Mouse (Mus musculus) CH12.LX (cell line): ENCODE data around the gene Rad54l2. TPM values are rescaled to one million over a fixed set of nuclear protein-coding genes. Genes with fewer than 3 reads are reported as not detected.
A peak's percentile ranks its signal among the peaks of the same experiment; 100 is the strongest.

Source experiments
- DNase-seq: peaks from one replicate; pipeline ENCODE4 v3.0.0-alpha.2; 2013; ENCODE audit errors: extremely low read depth
- H3K27ac ChIP-seq: 2 replicates; pipeline ENCODE4 v1.5.1; 2012; ENCODE audit warnings: low read depth, mild to moderate bottlenecking, control low read depth, moderate library complexity; ENCODE audit not compliant: insufficient read depth
- H3K27me3 ChIP-seq: replicated peaks from 2 replicates; pipeline ENCODE3; 2012; ENCODE audit warnings: inconsistent platforms
- H3K36me3 ChIP-seq, 2 experiments: replicated peaks in 1 of 2; 2 replicates each; pipeline versions ENCODE3 to v1.6.1; 2012; ENCODE audit warnings: inconsistent platforms in 1 of 2, low read length in 1 of 2, mild to moderate bottlenecking in 1 of 2, mixed read lengths in 1 of 2, moderate library complexity in 1 of 2; ENCODE audit not compliant: control insufficient read depth in 1 of 2, insufficient read depth in 1 of 2
- H3K4me1 ChIP-seq, 2 experiments: 2 replicates each; pipeline ENCODE4 v1.6.1; 2012; ENCODE audit warnings: inconsistent platforms in 1 of 2, moderate library complexity in 1 of 2; ENCODE audit not compliant: insufficient read depth in 2 of 2, control insufficient read depth in 1 of 2
- H3K4me2 ChIP-seq: 2 replicates; pipeline ENCODE4 v1.6.1; 2012; ENCODE audit warnings: low read depth, mild to moderate bottlenecking, control low read depth; ENCODE audit not compliant: poor library complexity, insufficient read depth, severe bottlenecking
- H3K4me3 ChIP-seq, 3 experiments: fragments of 150-350 bp in 1 of 3; sonication (generic) in 1 of 3; replicated peaks in 1 of 3; 2 replicates each; pipeline versions ENCODE3 to v1.5.1; 2011 to 2012; ENCODE audit warnings: low read depth in 2 of 3, low read length in 2 of 3, mild to moderate bottlenecking in 2 of 3, moderate library complexity in 2 of 3, control low read depth in 1 of 3, improper control_type of control experiment in 1 of 3, inconsistent platforms in 1 of 3, mixed read lengths in 1 of 3; ENCODE audit not compliant: poor library complexity in 1 of 3
- H3K79me2 ChIP-seq: replicated peaks from 2 replicates; pipeline ENCODE4 v1.6.1; 2012; ENCODE audit warnings: mild to moderate bottlenecking, moderate library complexity; ENCODE audit not compliant: control insufficient read depth, poor library complexity, insufficient read depth, severe bottlenecking; ENCODE audit errors: extremely low read depth
- H3K9ac ChIP-seq: 2 replicates; pipeline ENCODE4 v1.6.1; 2012; ENCODE audit warnings: low read depth, mild to moderate bottlenecking, control low read depth, moderate library complexity; ENCODE audit not compliant: insufficient read depth
- H3K9me3 ChIP-seq: replicated peaks from 2 replicates; pipeline ENCODE3; 2012; ENCODE audit warnings: low read length, inconsistent platforms, mixed read lengths
- BHLHE40 ChIP-seq: IDR thresholded peaks from 2 replicates; pipeline ENCODE4 v1.6.1; 2011; ENCODE audit warnings: mild to moderate bottlenecking, low read depth, low read length, improper control_type of control experiment
- CHD2 ChIP-seq: IDR thresholded peaks from 2 replicates; pipeline ENCODE4 v1.6.1; 2011; ENCODE audit warnings: low read length, improper control_type of control experiment
- CTCF ChIP-seq, 2 experiments: IDR thresholded peaks in 1 of 2; conservative IDR thresholded peaks in 1 of 2; 2 replicates each; pipeline ENCODE4 v1.5.1; 2011 to 2012; ENCODE audit warnings: low read depth in 2 of 2, low read length in 2 of 2, improper control_type of control experiment in 1 of 2, inconsistent platforms in 1 of 2, mild to moderate bottlenecking in 1 of 2, moderate library complexity in 1 of 2
- ELF1 ChIP-seq: IDR thresholded peaks from 2 replicates; pipeline ENCODE4 v1.6.1; 2014; ENCODE audit warnings: low read depth, mild to moderate bottlenecking, inconsistent platforms, low read length, improper control_type of control experiment
- EP300 ChIP-seq: IDR thresholded peaks from 2 replicates; pipeline ENCODE4 v1.6.1; 2011; ENCODE audit warnings: low read length, improper control_type of control experiment
- ETS1 ChIP-seq: conservative IDR thresholded peaks from 2 replicates; pipeline ENCODE4 v1.6.1; 2012; ENCODE audit warnings: low read depth, mild to moderate bottlenecking, inconsistent platforms, low read length, improper control_type of control experiment, moderate library complexity
- IRF4 ChIP-seq: IDR thresholded peaks from 2 replicates; pipeline ENCODE4 v1.6.1; 2014; ENCODE audit warnings: low read depth, mild to moderate bottlenecking, inconsistent platforms, low read length, improper control_type of control experiment
- JUN ChIP-seq: IDR thresholded peaks from 2 replicates; pipeline ENCODE4 v1.6.1; 2011; ENCODE audit warnings: low read depth, mild to moderate bottlenecking, low read length, improper control_type of control experiment, moderate library complexity; ENCODE audit not compliant: insufficient read depth
- JUND ChIP-seq: conservative IDR thresholded peaks from 2 replicates; pipeline ENCODE4 v1.6.1; 2011; ENCODE audit warnings: low read depth, low read length, improper control_type of control experiment
- KAT2A ChIP-seq: IDR thresholded peaks from 2 replicates; pipeline ENCODE4 v1.6.1; 2012; ENCODE audit warnings: low read length, improper control_type of control experiment, inconsistent platforms; ENCODE audit not compliant: insufficient replicate concordance
- MEF2A ChIP-seq: IDR thresholded peaks from 2 replicates; pipeline ENCODE4 v1.6.1; 2014; ENCODE audit warnings: low read depth, mild to moderate bottlenecking, inconsistent platforms, low read length, improper control_type of control experiment, borderline replicate concordance
- POLR2A ChIP-seq: IDR thresholded peaks from 2 replicates; pipeline ENCODE4 v1.6.1; 2011; ENCODE audit warnings: low read depth, mild to moderate bottlenecking, improper control_type of control experiment, low read length
- RAD21 ChIP-seq: IDR thresholded peaks from 2 replicates; pipeline ENCODE4 v1.6.1; 2011; ENCODE audit warnings: low read depth, mild to moderate bottlenecking, low read length, improper control_type of control experiment, moderate library complexity
- TCF12 ChIP-seq: IDR thresholded peaks from 2 replicates; pipeline ENCODE4 v1.6.1; 2014; ENCODE audit warnings: low read depth, mild to moderate bottlenecking, inconsistent platforms, low read length, improper control_type of control experiment
- ZMIZ1 ChIP-seq: IDR thresholded peaks from 2 replicates; pipeline ENCODE4 v1.6.1; 2012; ENCODE audit warnings: low read depth, mild to moderate bottlenecking, inconsistent platforms, low read length, improper control_type of control experiment
- dilution Hi-C: fragments of 300-500 bp; cut with MboI; formaldehyde crosslinking; loops from 2 replicates; pipeline ENCODE4 v1.14.3; 2020; ENCODE audit warnings: low sequenced_read_pairs; ENCODE audit not compliant: extremely low pct_unique_long_range_greater_than_20kb, extremely low pct_ligation_motif_present
- in situ Hi-C: fragments of 300-500 bp; cut with MboI; formaldehyde crosslinking; loops from 3 replicates; pipeline ENCODE4 v1.14.3; 2019; ENCODE audit warnings: low sequenced_read_pairs, low pct_ligation_motif_present, low pct_unique_long_range_greater_than_20kb, mixed read lengths
- polyA plus RNA-seq: library from polyadenylated mRNA; unstranded; fragments of >175 nt; gene quantifications from 2 replicates; pipeline ENCODE4 v1.2.1, GENCODE M21; 2012; ENCODE audit warnings: low read depth; ENCODE audit not compliant: insufficient read length
- total RNA-seq, 2 experiments: library from RNA; depleted of rRNA; stranded (reverse); fragments of 300-350 nt in 1 of 2; fragments of >200 nt in 1 of 2; gene quantifications; 2 replicates each; pipeline ENCODE4 v1.2.3; 2012 to 2014

Rad54l2 gene
- total and polyA plus RNA-seq, 3 experiments, result 7.2 to 16.5 (median 11.6) TPM

GRCm38 (mm10) chr9:106780086-106780485 is 8.9 kb downstream of the Rad54l2 start:
- no peak overlapping the region for H3K4me2 ChIP-seq
- dilution Hi-C loops, result loop anchor here (25.0 kb wide), 1 partner anchor 93 kb away; the partner anchor contains the start of gene Tex264

GRCm38 (mm10) chr9:106778319-106778718 is 10.7 kb downstream of the Rad54l2 start:
- Histone ChIP-seq H3K4me1 (peaks cover 7 to 45% of the 10 kb centered on the region in 2 experiments; a peak in 3 of 4 replicates), H3K9ac (no peak overlapping the region), H3K9me3 (no peaks in the 10 kb centered on the region), H3K79me2 (peaks cover 22% of the 10 kb centered on the region; the same call in 1 of the 2 replicates), H3K4me2 (peak overlapping the region; percentile 17; the same call in 1 of the 2 replicates), H3K27ac (no peak overlapping the region), H3K4me3 (no peak overlapping the region)
- dilution Hi-C loops, result loop anchor here (25.0 kb wide), 1 partner anchor 91 kb away; the partner anchor contains the start of gene Tex264
- in situ Hi-C loops, result no loop called here
- peak; percentile 71 for DNase-seq
- TF ChIP-seq CHD2, result peak; percentile 56; the same call in 1 of the 2 replicates
- peak; percentile 70; the same call in 1 of the 2 replicates for TF ChIP-seq TCF12
- TF ChIP-seq POLR2A, result no peak
- TF ChIP-seq IRF4, result peak; percentile 84
- TF ChIP-seq JUN, result no peak
- no peak for TF ChIP-seq ZMIZ1
- TF ChIP-seq MEF2A, result peak; percentile 70; the same call in 1 of the 2 replicates
- TF ChIP-seq EP300, result peak; percentile 89
- TF ChIP-seq ETS1, result peak; percentile 24; the same call in 1 of the 2 replicates
- no peak for TF ChIP-seq KAT2A
- TF ChIP-seq BHLHE40, result peak; percentile 23; the same call in 1 of the 2 replicates
- TF ChIP-seq, all 38 proteins: peak for 7
- no peaks in the 10 kb centered on the region for H3K27me3 ChIP-seq
- peaks cover 0 to 6% of the 10 kb centered on the region in 2 experiments for H3K36me3 ChIP-seq

More at GRCm38 (mm10) chr9:106780086-106780485, 8.9 kb downstream of the Rad54l2 start:
- in situ Hi-C loops, result no loop called here
- no peaks in the 10 kb centered on the region for H3K27me3 ChIP-seq
- H3K4me3 ChIP-seq, result no peak overlapping the region
- no peak overlapping the region for H3K9ac ChIP-seq
- TF ChIP-seq JUND (no peak), ZMIZ1 (no peak), RAD21 (no peak), MEF2A (no peak), CTCF (conservative IDR thresholded peaks at IDR 0.05 in 1 of 2, IDR thresholded peaks at IDR 0.05 in 1 of 2; ENCODE audit: low read depth in 2 of 2, low read length in 2 of 2) (no peak), ELF1 (no peak), KAT2A (no peak)
- H3K9me3 ChIP-seq, result no peaks in the 10 kb centered on the region
- no peak overlapping the region for H3K27ac ChIP-seq
- peaks cover 19% of the 10 kb centered on the region for H3K79me2 ChIP-seq
- no peak for DNase-seq
- peaks cover 7 to 51% of the 10 kb centered on the region in 2 experiments; a peak in 3 of 4 replicates for H3K4me1 ChIP-seq
- H3K36me3 ChIP-seq, result peaks cover 0 to 6% of the 10 kb centered on the region in 2 experiments
